In the genomic region with DNA sequence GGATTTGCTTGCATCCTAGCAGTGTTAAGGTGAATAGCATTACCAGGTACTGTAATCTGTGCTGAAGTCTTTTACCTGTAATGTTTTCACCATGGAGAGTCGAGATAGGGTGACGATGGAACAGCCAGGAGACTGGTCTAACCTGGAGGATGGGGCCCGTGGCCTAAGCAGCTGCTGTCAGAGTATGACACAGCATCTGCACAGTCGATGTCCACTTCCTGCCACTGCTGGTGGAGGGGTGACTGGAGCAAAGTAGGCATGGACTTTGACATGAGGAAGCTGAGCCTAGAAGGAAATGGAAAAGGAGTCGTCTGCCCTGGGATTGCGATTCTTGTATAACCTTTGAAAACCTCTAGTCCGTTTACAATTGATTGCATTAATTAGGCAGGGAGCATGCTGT, we compare ENCODE assay signal across 17 mouse cellular contexts. TPM values are rescaled to one million over a fixed set of nuclear protein-coding genes. Genes with fewer than 3 reads are reported as not detected.
DNase-seq lines count a peak whose midpoint lies in the region; ATAC-seq and TF ChIP-seq lines count a peak whose summit lies in the region.
"Had no signal": no experiment of that assay in that cellular context is flagged by ENCODE, and none has a peak within 500 bp of the region (broad histone marks: within the 10 kb centered on the region; RNA-seq: fewer than 3 reads in every experiment).

No protein-coding gene starts in this region.

- H3K27ac ChIP-seq in forebrain, embryonic 11.5 days (ENCODE audit: low read depth, low read length), result no peak overlapping the region
- H3K27ac ChIP-seq in forebrain, embryonic 12.5 days, result no peak overlapping the region
- no peak overlapping the region for H3K27ac ChIP-seq in stomach, embryonic 15.5 days
- H3K27ac ChIP-seq in midbrain, embryonic 11.5 days (ENCODE audit: low read depth, low read length), result no peak overlapping the region
- H3K27ac ChIP-seq: kidney, embryonic 15.5 days; limb, embryonic 13.5 days; neural tube, embryonic 12.5 days had no signal

- H3K9ac ChIP-seq in forebrain, embryonic 11.5 days (ENCODE audit: low read length), result no peak overlapping the region
- no peak overlapping the region for H3K9ac ChIP-seq in forebrain, embryonic 12.5 days
- H3K9ac ChIP-seq in stomach, embryonic 15.5 days, result no peak overlapping the region
- H3K9ac ChIP-seq in midbrain, embryonic 11.5 days (ENCODE audit: low read length), result no peak overlapping the region
- H3K9ac ChIP-seq: kidney, embryonic 15.5 days; limb, embryonic 13.5 days; neural tube, embryonic 12.5 days had no signal

- no peak for TF ChIP-seq CTCF in G1E (IDR thresholded peaks at IDR 0.05; ENCODE audit: low read depth, low read length)

- 0 out of 2 replicates have a peak, but pooled peaks have one; percentile 10 for ATAC-seq in forebrain, embryonic 11.5 days (replicated peaks; ENCODE audit: low FRiP score)
- ATAC-seq in forebrain, embryonic 12.5 days (ENCODE audit: low FRiP score), result no peak
- ATAC-seq in G1E (ENCODE audit: extremely low read depth, insufficient number of reproducible peaks, low FRiP score, poor library complexity, severe bottlenecking), result peak; percentile 37; the same call in 1 of the 2 replicates
- 0 out of 2 replicates have a peak, but pooled peaks have one; percentile 31 for ATAC-seq in stomach, embryonic 15.5 days (ENCODE audit: insufficient read depth, low FRiP score, low read depth)
- no peak for ATAC-seq in midbrain, embryonic 11.5 days (ENCODE audit: low FRiP score)
- ATAC-seq: forebrain, embryonic 16.5 days had no signal

- no peaks in the 10 kb centered on the region for H3K4me1 ChIP-seq in forebrain, embryonic 11.5 days (replicated peaks; ENCODE audit: control insufficient read depth, insufficient read depth, low read length)
- peaks cover 9% of the 10 kb centered on the region for H3K4me1 ChIP-seq in forebrain, embryonic 12.5 days
- peaks cover 37% of the 10 kb centered on the region for H3K4me1 ChIP-seq in G1E (ENCODE audit: insufficient read depth, low read depth, low read length)
- H3K4me1 ChIP-seq in stomach, embryonic 15.5 days, result no peaks in the 10 kb centered on the region
- H3K4me1 ChIP-seq in midbrain, embryonic 11.5 days (ENCODE audit: control insufficient read depth, insufficient read depth, low read length), result no peaks in the 10 kb centered on the region
- H3K4me1 ChIP-seq: limb, embryonic 13.5 days; neural tube, embryonic 12.5 days had no signal

- DNase-seq in forebrain, embryonic 11.5 days (ENCODE audit: low spot score), result no peak
- DNase-seq in G1E (ENCODE audit: low spot score), result no peak
- DNase-seq in large intestine, adult 2 months (ENCODE audit: low read depth, low spot score), result peak; percentile 8
- no peak for DNase-seq in thymus, postnatal 36 days
- no peak for DNase-seq in midbrain, embryonic 11.5 days (ENCODE audit: low spot score, missing footprints)
- DNase-seq: adrenal gland, postnatal 25 days; gastrocnemius, postnatal 25 days; lung, adult 2 months; thymus, adult 18-20 months had no signal

- no peak overlapping the region for H3K4me2 ChIP-seq in forebrain, embryonic 11.5 days (ENCODE audit: low read depth, low read length, severe bottlenecking)
- H3K4me2 ChIP-seq in forebrain, embryonic 12.5 days, result no peak overlapping the region
- no peak overlapping the region for H3K4me2 ChIP-seq in stomach, embryonic 15.5 days
- H3K4me2 ChIP-seq in midbrain, embryonic 11.5 days, result no peak overlapping the region
- H3K4me2 ChIP-seq: heart, embryonic 11.5 days; kidney, embryonic 15.5 days; limb, embryonic 13.5 days; neural tube, embryonic 12.5 days had no signal

- H3K36me3 ChIP-seq in forebrain, embryonic 11.5 days (ENCODE audit: control insufficient read depth, insufficient read depth, low read length), result peaks cover 11% of the 10 kb centered on the region
- peaks cover 59% of the 10 kb centered on the region for H3K36me3 ChIP-seq in forebrain, embryonic 12.5 days (replicated peaks)
- peaks cover 85% of the 10 kb centered on the region for H3K36me3 ChIP-seq in G1E (replicated peaks)
- H3K36me3 ChIP-seq in stomach, embryonic 15.5 days, result peaks cover 25% of the 10 kb centered on the region; the same call in 1 of the 2 replicates
- peaks cover 5% of the 10 kb centered on the region for H3K36me3 ChIP-seq in midbrain, embryonic 11.5 days (ENCODE audit: control insufficient read depth, insufficient read depth, low read length)

- WGBS in forebrain, embryonic 11.5 days, result 86% methylated on average over 7 of the region's 7 CpGs
- 84% methylated on average over 7 of the region's 7 CpGs for WGBS in forebrain, embryonic 12.5 days
- 30% methylated on average over 7 of the region's 7 CpGs for WGBS in large intestine, adult 2 months
- WGBS in stomach, embryonic 15.5 days, result 80% methylated on average over 7 of the region's 7 CpGs
- WGBS in midbrain, embryonic 11.5 days, result 87% methylated on average over 7 of the region's 7 CpGs

- H3K9me3 ChIP-seq in forebrain, embryonic 11.5 days (ENCODE audit: control insufficient read depth, low read length), result no peaks in the 10 kb centered on the region
- no peaks in the 10 kb centered on the region for H3K9me3 ChIP-seq in forebrain, embryonic 12.5 days
- no peaks in the 10 kb centered on the region for H3K9me3 ChIP-seq in G1E (replicated peaks)
- H3K9me3 ChIP-seq in stomach, embryonic 15.5 days, result no peaks in the 10 kb centered on the region
- H3K9me3 ChIP-seq in midbrain, embryonic 11.5 days (ENCODE audit: control insufficient read depth, low read length), result no peaks in the 10 kb centered on the region
- H3K9me3 ChIP-seq: kidney, embryonic 15.5 days; limb, embryonic 13.5 days; neural tube, embryonic 12.5 days had no signal

- H3K4me3 ChIP-seq in forebrain, embryonic 11.5 days (ENCODE audit: low read depth, low read length), result no peak overlapping the region
- H3K4me3 ChIP-seq in forebrain, embryonic 12.5 days (replicated peaks), result no peak overlapping the region
- no peak overlapping the region for H3K4me3 ChIP-seq in G1E (ENCODE audit: low read depth, low read length)
- no peak overlapping the region for H3K4me3 ChIP-seq in stomach, embryonic 15.5 days (replicated peaks)
- H3K4me3 ChIP-seq in midbrain, embryonic 11.5 days (ENCODE audit: low read depth, low read length), result no peak overlapping the region
- H3K4me3 ChIP-seq: erythroblast, embryonic 14.5 days; kidney, embryonic 15.5 days; limb, embryonic 13.5 days; neural tube, embryonic 12.5 days had no signal

- no peaks in the 10 kb centered on the region for H3K27me3 ChIP-seq in forebrain, embryonic 11.5 days (ENCODE audit: control insufficient read depth, insufficient read depth, low read length)
- H3K27me3 ChIP-seq in forebrain, embryonic 12.5 days, result no peaks in the 10 kb centered on the region
- H3K27me3 ChIP-seq in G1E (ENCODE audit: insufficient read depth, low read length), result no peaks in the 10 kb centered on the region
- no peaks in the 10 kb centered on the region for H3K27me3 ChIP-seq in stomach, embryonic 15.5 days (replicated peaks)
- H3K27me3 ChIP-seq in midbrain, embryonic 11.5 days (ENCODE audit: control insufficient read depth, insufficient read depth, low read length), result no peaks in the 10 kb centered on the region
- H3K27me3 ChIP-seq: kidney, embryonic 15.5 days; limb, embryonic 13.5 days; neural tube, embryonic 12.5 days had no signal

RNA-seq across cellular contexts. Expression of a gene that starts 47.9 kb away (rescaled TPM):
- polyA plus RNA-seq in forebrain, embryonic 11.5 days (2014; fragmentation: Nextera tagmentation; extraction: Ambion mirVana), result 51.7 and 52.5 TPM in 2 replicates
- 46.7 and 47.6 TPM in 2 replicates for polyA plus RNA-seq in forebrain, embryonic 12.5 days (2016; fragmentation: Nextera tagmentation; extraction: Ambion mirVana)
- total RNA-seq in G1E (2014; fragmentation: Nextera tagmentation) (147 and 169 TPM in 2 replicates), G1E (2017) (65.6 and 76.7 TPM in 2 replicates)
- polyA plus RNA-seq in G1E (2012), result 50.3 and 75.0 TPM in 2 replicates
- 41.6 and 46.8 TPM in 2 replicates for polyA plus RNA-seq in large intestine, adult 2 months (2012; rRNA removed)
- 35.6 and 36.7 TPM in 2 replicates for polyA plus RNA-seq in stomach, embryonic 15.5 days (2015; fragmentation: Nextera tagmentation; extraction: Ambion mirVana)
- 45.8 and 46.8 TPM in 2 replicates for polyA plus RNA-seq in midbrain, embryonic 11.5 days (2014; fragmentation: Nextera tagmentation; extraction: Ambion mirVana)

Comparison
In these comparisons a context has a peak if more than half of its experiments do, and no peak if none do; other contexts are left out.
1. ATAC-seq: peak in forebrain, embryonic 11.5 days (single experiment), G1E (single experiment) and stomach, embryonic 15.5 days (single experiment); none in forebrain, embryonic 12.5 days (single experiment) and midbrain, embryonic 11.5 days (single experiment).